Mouse (Mus musculus): ENCODE measurements around the gene Gpat3. TPM values are rescaled to one million over a fixed set of nuclear protein-coding genes. Genes with fewer than 3 reads are reported as not detected.

The Gpat3 gene
- total RNA-seq, 1 experiment from 2014 or later, result 0.94 TPM

DNA sequence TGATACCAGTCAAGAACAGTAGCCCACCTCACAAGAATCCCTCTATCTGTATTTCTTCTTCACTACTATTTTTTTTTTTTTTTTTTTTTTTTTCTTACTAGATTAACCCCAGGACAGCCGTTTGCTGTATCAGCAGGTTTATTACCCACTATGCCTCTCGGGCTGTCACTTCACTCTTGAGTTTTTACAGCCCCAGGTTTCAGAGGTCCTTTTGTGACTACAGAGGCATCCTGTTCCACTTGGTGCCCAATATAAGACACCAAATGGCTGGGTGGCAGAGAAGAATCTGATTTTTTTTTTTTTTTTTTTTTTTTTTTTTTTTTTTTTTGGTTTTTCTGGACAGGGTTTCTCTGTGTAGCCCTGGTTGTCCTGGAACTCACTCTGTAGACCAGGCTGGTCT lies 1.6 kb downstream of the Gpat3 start:
- ATAC-seq (replicated peaks in 1 of 2; ENCODE audit: insufficient read depth in 1 of 2, low FRiP score in 2 of 2, low TSS enrichment in 1 of 2, low read depth in 1 of 2, poor library complexity in 2 of 2, severe bottlenecking in 2 of 2), result no peak

DNA sequence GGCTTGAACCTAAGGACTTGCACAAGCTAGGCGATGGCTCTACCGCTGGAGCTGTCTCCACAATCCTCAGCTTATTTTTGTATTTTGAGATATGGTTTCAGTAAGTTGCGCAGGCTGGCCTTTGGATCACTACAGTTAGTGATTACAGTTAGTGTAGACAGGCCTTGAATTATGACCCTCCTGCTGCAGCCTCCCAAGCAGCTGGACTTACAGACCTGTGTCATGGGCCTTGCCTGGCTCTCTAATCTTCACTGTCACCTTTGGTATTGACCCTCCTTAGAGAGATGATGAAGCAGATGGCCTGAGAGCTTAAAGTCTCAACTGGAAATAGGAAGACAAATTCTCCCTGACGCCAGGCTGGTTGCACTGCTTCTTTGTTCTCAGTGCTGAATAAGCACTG lies 8.4 kb downstream of the Gpat3 start:
- no peak for ATAC-seq (replicated peaks in 1 of 2; ENCODE audit: insufficient read depth in 1 of 2, low FRiP score in 2 of 2, low TSS enrichment in 1 of 2, low read depth in 1 of 2, poor library complexity in 2 of 2, severe bottlenecking in 2 of 2)

DNA sequence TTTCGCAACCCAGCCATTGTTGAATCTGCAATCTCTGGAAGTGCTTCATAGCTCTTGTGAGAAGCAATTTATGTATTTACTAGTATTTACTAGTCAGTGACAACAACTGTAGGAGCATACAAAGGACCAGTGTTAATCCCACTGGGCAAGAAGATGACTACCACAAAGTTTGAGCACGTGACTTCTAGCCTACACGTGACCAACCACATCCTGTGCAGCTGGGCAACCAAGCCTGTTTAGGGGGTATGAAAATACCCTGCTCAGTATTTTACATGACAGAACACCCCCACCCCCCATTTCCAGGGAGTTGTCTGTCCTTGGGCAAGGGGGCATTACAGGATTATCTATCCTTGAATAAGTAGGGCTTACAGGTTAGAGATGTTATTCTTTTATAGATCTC lies 11.0 kb downstream of the Gpat3 start:
- no peak for ATAC-seq (replicated peaks in 1 of 2; ENCODE audit: insufficient read depth in 1 of 2, low FRiP score in 2 of 2, low TSS enrichment in 1 of 2, low read depth in 1 of 2, poor library complexity in 2 of 2, severe bottlenecking in 2 of 2)

DNA sequence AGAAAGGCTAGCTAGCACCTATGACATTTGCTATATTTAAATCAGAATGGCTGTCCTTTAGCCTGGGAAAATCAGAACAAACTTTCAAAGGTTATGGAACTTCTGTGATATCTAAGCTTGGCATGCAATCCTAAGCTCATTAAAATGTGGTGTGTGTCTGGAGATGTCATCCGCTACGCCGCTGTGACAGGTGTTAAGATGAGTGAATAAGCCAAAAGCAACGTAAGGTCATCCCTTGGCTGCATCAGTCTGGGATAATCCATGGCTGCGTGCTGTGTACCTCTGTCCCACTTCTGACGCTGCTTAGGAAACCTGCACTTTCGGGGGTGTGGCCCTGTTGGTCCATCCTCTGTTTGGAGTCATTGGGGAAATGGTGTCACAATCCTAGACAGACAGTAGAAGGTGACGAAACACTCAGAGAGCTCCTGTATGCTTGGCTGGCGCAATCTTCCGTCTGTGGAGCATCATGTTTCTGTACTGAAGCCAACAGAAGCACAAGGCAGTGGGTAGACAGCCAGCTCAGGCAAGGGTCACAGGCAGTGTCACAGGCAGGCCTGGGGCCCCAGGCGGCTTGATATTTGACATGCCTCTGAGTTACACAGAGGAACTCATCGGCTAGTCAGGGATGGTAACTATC lies 15.0 kb downstream of the Gpat3 start:
- ATAC-seq (replicated peaks in 1 of 2; ENCODE audit: insufficient read depth in 1 of 2, low FRiP score in 2 of 2, low TSS enrichment in 1 of 2, low read depth in 1 of 2, poor library complexity in 2 of 2, severe bottlenecking in 2 of 2), result peak; percentile 50 to 89; a peak in 3 of 4 replicates

DNA sequence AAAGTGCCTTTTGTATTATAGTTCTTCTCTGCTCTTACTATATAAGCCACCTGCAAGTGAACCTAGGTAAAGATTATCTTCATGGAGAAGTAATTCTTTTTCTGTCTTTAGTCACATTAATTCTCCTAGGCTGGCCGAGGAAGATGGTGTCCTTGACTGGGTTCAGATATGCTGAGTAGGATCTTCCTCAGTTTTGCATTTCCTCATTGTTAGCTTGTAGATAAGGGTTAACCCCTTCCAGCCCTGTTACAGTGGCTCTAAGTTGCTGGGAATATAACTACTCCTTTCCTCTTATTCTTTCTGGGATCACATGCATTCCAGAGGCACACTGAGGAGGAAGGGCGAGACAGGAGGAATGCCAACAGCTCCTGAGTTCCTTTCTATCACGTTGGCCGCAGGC lies 15.6 kb downstream of the Gpat3 start:
- peak in 1 of 2 experiments; percentile 6; a peak in 1 of 4 replicates for ATAC-seq (replicated peaks in 1 of 2; ENCODE audit: insufficient read depth in 1 of 2, low FRiP score in 2 of 2, low TSS enrichment in 1 of 2, low read depth in 1 of 2, poor library complexity in 2 of 2, severe bottlenecking in 2 of 2)

DNA sequence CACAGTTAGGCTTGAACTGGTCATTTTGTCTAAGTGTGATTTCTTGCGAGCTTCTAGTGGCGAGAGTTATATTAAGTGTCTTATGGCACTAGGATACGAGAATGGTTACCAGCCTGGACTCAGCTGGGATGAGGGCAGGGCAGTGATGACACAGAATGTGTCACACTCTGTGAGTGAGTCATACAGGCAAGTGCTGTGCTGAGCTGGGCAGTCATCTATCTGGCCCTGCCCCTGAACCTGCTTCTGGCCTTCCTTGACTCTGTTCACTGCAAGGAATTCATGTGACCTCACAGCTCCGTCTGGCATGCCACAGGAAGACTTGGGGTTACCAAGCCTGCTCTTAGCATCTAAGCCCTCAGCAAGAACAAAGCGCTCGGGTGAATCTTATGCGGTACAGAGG lies 16.3 kb downstream of the Gpat3 start:
- ATAC-seq (replicated peaks in 1 of 2; ENCODE audit: insufficient read depth in 1 of 2, low FRiP score in 2 of 2, low TSS enrichment in 1 of 2, low read depth in 1 of 2, poor library complexity in 2 of 2, severe bottlenecking in 2 of 2), result no peak

DNA sequence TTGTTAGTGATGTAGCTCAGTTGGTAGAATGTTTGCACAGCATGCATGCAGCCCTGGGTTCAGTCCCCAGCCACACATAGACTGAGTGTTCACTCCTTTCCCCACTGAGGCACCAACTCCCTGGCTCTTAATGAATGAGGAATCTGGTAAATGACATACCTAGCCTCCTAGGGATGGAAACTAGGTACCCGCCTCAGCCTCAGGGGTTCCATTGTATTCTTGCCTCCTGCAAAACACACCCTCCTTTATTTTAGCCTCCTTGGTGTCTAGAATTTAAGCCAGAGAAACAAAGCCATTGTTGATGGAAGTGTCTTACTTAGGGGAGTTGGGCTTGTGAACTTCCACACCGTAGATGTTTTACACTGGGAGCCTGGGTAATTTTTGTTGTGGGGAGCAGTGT lies 17.6 kb downstream of the Gpat3 start:
- ATAC-seq (replicated peaks in 1 of 2; ENCODE audit: insufficient read depth in 1 of 2, low FRiP score in 2 of 2, low TSS enrichment in 1 of 2, low read depth in 1 of 2, poor library complexity in 2 of 2, severe bottlenecking in 2 of 2), result no peak

DNA sequence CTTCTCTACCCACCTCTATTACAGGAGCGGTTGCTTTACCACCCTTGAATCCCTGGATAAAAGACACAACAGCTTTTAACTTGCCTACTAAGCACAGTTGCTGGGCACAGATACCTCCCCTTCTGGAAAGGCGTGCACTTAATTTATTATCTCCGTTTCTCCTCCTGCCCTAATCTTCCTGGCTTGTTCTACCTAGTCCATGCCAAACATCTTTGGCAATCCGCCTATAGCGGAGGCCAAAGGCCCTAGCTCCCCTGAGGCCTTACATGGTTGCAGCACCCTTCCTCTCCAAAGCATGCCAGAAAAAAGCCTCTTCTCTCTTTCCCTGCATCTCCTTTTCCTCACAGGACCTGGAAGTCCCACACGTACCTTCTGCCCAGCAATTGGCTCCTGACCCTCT lies 18.9 kb downstream of the Gpat3 start:
- no peak for ATAC-seq (replicated peaks in 1 of 2; ENCODE audit: insufficient read depth in 1 of 2, low FRiP score in 2 of 2, low TSS enrichment in 1 of 2, low read depth in 1 of 2, poor library complexity in 2 of 2, severe bottlenecking in 2 of 2)

DNA sequence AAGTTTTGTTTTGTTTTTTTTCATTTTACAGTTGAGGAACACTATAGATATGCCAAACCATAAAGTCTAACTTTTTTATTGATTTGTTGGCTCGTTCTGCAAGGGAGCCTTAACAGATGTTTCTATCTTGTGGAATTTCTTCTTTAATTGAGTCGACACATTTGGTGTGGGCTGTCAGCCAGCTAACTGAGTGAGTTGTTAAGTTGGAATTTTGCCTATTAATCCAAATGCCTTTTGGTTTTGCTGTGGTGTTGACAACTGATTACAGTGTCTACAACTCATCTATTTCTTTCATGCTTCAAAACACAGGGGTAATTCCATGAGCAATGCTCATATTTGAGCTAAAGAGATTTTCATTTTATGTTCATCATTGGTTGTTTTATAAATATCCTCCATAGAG lies 20.7 kb downstream of the Gpat3 start:
- ATAC-seq (replicated peaks in 1 of 2; ENCODE audit: insufficient read depth in 1 of 2, low FRiP score in 2 of 2, low TSS enrichment in 1 of 2, low read depth in 1 of 2, poor library complexity in 2 of 2, severe bottlenecking in 2 of 2), result no peak

DNA sequence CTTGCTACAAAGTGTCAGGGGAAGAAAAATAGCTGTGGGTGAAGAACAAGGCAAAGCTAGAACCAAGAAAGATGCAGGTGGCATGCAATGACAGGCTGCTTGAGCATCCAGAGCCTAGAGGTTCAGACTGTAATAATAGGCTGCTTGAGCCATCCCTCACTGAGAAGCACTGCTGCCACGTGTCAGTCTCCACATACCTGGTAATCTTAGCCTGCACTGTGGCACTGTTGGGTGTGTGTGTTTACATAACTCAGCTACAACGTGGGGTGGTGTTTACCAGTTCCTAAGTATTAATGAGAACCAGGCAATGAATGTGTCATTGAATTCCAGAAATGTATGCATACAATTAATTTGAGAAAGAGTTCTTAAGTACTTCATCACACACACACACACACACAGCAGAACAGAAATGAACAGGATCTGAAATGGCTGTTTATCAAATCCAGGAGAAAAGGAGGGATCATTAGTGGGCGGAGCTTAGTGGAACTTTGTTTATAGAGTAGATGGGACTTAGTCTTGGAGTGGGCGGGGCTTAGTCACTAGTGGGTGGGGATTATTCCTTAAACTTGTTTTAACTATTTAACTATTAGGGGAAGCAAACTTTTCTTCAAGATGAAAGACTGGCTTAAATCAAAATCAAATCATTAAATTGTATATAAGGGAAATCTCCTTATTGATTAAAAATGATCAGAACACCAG lies 23.8 kb downstream of the Gpat3 start:
- ATAC-seq (replicated peaks in 1 of 2; ENCODE audit: insufficient read depth in 1 of 2, low FRiP score in 2 of 2, low TSS enrichment in 1 of 2, low read depth in 1 of 2, poor library complexity in 2 of 2, severe bottlenecking in 2 of 2), result no peak

DNA sequence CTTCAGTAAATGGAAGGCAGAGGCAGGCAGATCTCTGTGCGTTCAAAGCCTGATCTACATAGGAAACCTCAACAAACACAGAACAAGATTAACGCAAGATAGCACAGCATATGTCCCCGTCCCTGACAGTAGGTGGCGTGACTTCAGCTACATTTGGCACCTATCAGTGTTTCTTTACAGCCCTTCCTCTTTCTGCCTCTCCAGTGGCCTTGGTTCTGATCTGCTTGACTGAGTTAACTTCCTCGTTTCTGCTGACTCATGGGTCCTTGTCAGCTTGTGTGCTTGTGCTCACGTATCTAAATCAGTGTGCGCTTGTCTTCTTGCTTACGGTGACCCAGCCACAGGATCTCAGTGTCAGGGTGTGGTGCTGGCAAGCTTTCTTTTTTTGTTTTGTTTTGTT lies 26.5 kb downstream of the Gpat3 start:
- ATAC-seq (replicated peaks in 1 of 2; ENCODE audit: insufficient read depth in 1 of 2, low FRiP score in 2 of 2, low TSS enrichment in 1 of 2, low read depth in 1 of 2, poor library complexity in 2 of 2, severe bottlenecking in 2 of 2), result peak; percentile 97 to 100

DNA sequence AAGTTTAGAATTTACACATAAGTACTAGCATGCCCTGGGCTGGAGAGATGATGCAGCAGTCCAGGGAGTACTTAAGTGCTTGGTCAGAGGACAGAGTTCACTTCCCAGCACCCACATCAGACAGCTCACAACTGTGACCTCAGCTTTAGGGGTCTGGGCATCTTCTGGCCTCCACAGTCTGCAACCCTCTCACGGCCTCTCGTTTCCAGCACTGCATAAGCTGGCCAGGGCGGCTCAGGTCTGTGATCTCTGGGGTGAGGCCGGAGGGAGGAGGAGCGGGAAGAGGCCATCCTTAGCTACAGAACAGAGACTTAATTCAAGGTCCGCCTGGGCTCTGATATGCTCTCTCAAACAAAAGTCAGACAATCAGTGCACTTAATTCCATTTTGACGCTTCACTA lies 29.2 kb downstream of the Gpat3 start:
- no peak for ATAC-seq (replicated peaks in 1 of 2; ENCODE audit: insufficient read depth in 1 of 2, low FRiP score in 2 of 2, low TSS enrichment in 1 of 2, low read depth in 1 of 2, poor library complexity in 2 of 2, severe bottlenecking in 2 of 2)

DNA sequence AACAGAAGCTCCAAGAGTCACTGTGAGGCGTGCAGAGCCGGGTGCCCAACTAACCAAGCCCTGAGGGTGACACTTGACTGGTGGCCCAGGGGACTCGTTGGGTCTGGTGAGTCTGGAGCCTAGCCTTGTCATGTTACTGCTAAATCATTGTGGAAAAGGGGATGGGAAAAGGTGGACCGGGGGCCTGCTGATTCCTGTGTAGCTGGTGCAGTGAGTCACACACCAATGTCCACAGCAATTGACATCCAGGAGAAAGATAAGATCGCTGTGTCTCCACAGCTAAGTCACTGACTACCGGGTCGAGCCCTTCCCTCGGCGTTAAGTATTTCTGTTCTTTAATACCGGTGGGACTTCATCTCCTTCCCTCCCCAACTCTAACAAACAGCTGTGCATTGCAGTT lies 29.7 kb downstream of the Gpat3 start:
- no peak for ATAC-seq (replicated peaks in 1 of 2; ENCODE audit: insufficient read depth in 1 of 2, low FRiP score in 2 of 2, low TSS enrichment in 1 of 2, low read depth in 1 of 2, poor library complexity in 2 of 2, severe bottlenecking in 2 of 2)

DNA sequence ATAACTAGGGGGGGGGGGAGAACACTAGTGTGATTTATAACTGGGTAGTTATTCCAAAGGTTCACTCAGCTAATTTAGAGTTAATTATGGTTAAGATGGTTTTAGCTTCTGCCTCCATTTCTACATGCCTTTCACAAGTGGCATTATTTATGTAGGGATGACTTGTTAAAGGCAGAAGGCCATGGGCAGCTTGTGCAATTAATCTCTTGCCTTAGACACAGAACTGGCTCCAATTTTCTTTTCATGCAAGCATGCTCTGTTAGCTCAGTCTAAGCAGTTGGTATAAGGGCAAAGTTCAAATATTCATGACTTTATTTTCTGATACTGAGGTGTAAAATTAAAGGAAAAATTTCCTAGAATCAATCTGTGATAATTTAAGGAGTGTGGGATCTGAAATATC lies 31.5 kb downstream of the Gpat3 start:
- ATAC-seq (replicated peaks in 1 of 2; ENCODE audit: insufficient read depth in 1 of 2, low FRiP score in 2 of 2, low TSS enrichment in 1 of 2, low read depth in 1 of 2, poor library complexity in 2 of 2, severe bottlenecking in 2 of 2), result no peak

DNA sequence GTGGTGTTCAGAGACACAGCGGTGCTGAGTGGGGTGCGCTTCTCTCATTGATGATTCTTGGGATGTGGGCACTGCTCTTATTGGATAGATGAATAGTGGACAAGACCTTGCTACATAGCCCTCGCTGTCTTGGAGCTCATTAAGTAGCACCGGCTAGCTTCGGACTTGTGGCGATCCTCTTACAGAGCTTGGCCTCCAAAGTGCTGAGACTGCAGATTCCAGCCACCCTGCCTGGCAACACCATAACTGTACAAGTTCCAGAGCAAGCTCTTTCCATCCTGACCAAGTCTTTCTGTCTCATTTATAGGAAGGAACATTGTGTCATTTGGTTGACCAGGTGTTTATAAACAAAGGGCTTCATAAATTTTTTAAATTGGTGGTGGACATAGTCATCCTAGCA lies 39.7 kb downstream of the Gpat3 start:
- no peak for ATAC-seq (replicated peaks in 1 of 2; ENCODE audit: insufficient read depth in 1 of 2, low FRiP score in 2 of 2, low TSS enrichment in 1 of 2, low read depth in 1 of 2, poor library complexity in 2 of 2, severe bottlenecking in 2 of 2)

DNA sequence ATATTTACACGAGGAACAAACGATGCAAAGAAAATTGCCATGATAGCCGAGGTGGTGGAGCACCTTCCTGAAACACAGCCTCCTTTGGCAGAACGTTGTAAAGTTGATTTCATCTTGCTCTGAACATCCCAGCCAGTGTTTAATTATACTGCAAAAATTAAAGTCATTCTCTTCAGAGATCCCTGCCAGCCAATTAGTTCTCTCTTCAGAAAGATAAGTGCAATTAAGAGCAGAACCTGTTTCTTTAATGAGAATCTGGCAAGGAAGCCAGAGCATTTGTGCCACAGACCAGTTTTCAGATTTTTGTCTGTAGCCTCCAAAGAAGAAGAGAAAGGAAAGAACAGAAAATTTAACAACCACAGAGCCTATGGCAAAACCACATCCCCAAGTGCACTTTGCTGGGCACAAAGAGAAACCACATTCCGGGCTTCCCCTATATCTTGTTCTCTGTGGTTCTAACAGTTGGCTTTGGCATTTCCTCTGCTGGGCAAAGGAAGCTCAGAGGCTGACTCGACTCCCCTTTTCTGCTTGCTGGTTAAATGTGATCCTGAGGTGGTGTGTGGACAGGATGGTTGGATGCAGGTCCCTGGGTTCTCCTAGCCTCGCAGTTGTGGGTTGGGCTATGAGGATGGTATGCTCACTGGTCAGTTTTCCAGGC lies 40.9 kb downstream of the Gpat3 start:
- ATAC-seq (replicated peaks in 1 of 2; ENCODE audit: insufficient read depth in 1 of 2, low FRiP score in 2 of 2, low TSS enrichment in 1 of 2, low read depth in 1 of 2, poor library complexity in 2 of 2, severe bottlenecking in 2 of 2), result peak; percentile 74 to 75

DNA sequence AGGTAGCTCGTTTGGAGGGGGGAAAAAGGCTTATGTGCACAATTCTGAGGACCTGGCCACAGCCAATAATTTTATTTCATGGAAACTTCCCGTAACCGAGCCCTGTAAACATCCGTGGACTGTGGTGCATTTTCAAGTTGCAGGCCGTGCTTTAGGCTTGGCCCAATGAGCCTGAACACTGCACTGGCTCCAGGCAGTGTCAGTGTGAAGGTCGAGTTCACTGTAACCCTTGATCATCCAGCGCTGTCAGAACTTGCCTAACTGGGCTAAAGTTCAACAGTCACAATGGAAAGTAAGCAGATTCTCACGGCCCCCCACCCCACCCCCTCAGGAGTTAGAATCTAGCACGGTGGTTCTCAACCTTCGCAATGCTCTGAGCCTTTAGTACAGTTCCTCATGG lies 50.7 kb downstream of the Gpat3 start:
- no peak for ATAC-seq (replicated peaks in 1 of 2; ENCODE audit: insufficient read depth in 1 of 2, low FRiP score in 2 of 2, low TSS enrichment in 1 of 2, low read depth in 1 of 2, poor library complexity in 2 of 2, severe bottlenecking in 2 of 2)

DNA sequence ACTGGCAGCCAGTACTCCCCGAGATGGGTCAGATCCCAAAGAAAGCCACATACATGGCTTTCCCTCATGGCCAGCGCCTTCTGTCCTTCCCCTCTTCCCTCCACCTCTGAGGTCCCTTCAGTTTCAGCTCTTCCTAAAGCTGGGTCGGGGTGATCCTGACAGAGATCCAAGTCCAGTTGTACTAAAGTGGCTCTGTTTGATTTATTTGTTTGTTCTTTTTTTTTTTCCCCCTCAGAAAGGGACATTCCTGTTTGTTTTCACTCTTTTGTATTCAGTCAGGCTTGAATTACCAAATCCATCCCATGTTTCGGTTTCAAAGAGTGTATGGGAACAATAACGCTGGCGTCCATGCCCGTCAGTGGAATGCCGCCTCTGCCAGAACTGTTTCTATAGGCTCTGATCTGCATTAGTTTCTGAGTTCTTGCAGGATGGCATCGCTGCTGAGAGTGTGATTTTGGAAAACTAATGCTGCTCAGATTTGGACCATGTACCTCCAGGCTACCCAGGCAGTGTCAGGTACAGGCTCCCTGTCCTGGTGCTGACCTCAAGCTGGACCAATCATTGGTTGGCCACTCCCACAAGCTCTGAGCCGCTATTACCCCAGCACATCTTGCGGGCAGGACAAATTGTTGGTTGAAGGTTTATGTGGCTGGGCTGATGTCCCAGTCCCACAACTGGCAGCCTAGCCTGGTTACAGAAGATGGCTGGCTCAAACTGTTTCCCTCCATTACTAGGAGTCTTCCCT lies 54.4 kb downstream of the Gpat3 start:
- ATAC-seq (replicated peaks in 1 of 2; ENCODE audit: insufficient read depth in 1 of 2, low FRiP score in 2 of 2, low TSS enrichment in 1 of 2, low read depth in 1 of 2, poor library complexity in 2 of 2, severe bottlenecking in 2 of 2), result no peak
